Mouse (Mus musculus): ENCODE data around the gene Apobec4.
A peak's percentile ranks its signal among the peaks of the same experiment; 100 is the strongest.

The Apobec4 gene

DNA sequence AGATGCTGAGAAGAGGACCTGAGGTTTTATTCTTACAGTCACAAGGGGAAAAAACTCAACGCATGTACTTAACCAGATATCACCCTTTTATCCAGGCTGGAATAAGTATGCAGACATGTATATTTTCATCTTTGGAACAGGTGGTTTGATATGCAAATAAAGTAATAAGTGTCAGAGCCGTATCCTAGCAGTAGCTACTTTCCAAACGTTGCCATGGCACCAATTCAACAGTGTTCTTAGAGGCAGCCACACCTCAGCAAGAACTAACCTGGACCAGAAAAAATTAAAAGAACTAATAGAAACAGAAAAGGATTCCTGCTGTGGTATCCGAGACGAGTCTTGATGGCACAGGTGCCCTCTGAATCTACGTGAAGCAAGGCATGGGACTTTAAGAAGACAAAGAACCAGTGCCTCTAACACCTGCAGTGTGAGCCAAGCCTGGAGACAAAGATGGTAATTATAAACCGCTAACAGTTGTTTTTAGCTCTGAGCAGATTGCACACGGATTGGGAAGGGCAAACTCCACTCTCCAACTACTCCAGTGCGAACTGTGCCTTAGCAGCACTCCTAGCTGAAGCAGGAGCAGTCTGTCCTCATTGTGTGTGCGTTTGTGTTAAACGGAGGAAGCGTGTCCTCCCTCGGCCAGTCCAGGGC, at the start of gene Apobec4:
Gene Apobec4 (plus strand): TSS at position 240 of the 654 bp plus-strand sequence.
- no peak for DNase-seq (ENCODE audit: low spot score in 2 of 2)

DNA sequence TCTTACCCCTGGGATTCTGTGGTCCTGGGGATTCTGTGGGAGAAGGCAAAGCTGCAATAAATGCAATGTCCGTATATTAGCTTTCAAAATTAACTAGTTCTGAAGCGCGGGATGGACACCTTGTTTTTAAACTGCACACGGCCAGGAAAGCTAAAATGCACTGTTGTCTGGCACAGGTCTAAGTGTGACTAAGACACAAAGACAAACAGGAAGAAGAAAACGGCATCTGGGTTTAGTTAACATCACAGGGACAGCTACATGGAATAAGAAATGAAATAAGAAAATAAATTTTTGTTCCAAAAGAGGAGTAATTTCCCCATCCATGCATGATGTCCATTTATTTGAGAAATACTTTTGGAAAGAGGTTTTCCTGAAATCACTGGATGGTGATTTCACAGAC, 49.3 kb upstream of the Apobec4 start:
- no peak for DNase-seq (ENCODE audit: low spot score in 2 of 2)

DNA sequence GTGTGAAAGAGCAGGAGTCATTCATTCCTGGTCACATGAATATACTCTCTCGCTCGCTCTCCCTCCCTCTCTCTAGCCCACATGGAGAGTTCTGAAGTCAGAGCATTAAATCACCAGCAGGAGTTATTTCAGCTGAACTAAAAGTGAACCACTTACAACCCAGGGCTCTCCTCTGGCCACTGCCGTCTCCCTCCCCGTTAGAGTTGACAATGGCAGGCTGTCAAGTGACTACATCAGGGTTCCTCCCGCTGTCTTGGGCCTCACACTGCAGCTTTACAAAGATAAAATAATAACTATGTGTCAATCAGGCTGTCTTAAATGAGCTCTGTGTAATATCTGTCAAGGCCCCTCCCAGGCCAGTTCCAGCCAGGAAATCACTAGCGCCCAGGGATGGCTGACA, 47.4 kb upstream of the Apobec4 start:
- DNase-seq (ENCODE audit: low spot score in 2 of 2), result no peak

GRCm38 (mm10) chr1:152703941-152704340, 46.4 kb upstream of the Apobec4 start:
- no peak for DNase-seq (ENCODE audit: low spot score in 2 of 2)

- no peak for DNase-seq (ENCODE audit: low spot score in 2 of 2)
These were observed 42.8 kb upstream of the Apobec4 start for GRCm38 (mm10) chr1:152707560-152707959.

- DNase-seq (ENCODE audit: low spot score in 2 of 2), result no peak
These were observed 39.3 kb upstream of the Apobec4 start for GRCm38 (mm10) chr1:152711037-152711436.

DNA sequence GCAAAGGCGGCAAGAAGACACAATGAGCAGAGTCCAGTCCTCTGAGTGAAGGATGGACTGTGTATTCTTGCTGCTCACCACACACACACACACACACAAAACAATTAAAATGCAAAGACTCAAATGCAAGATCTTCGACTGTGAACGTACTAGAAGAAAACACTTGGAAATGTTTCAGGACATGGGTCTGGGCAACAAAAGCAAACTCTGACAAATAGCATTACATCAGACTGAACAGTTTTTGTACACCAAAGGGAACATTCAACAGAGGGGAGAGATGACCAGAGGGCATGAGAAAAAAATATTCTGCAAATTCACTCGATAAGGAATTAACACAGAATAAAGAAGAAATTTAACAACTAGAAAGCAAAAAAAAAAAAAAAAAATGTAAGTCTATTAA, 36.4 kb upstream of the Apobec4 start:
- no peak for DNase-seq (ENCODE audit: low spot score in 2 of 2)

DNA sequence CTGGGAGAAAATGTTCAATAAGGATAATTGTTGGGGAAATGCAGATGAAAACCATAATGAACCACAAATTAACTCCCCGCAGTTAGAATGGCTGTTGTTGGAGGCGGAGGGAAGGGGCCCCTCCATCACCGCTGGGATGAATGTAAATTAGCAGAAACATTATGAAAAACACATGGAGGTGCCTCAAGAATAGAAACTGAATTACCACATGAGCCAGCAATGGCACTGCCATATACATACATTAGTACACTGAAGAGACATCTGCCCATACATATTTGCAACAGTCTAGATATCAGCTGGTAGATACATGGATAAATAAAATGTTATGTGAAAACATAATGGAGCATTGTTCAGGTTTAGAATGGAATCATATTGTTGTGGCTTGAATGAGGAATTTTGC, 35.9 kb upstream of the Apobec4 start:
- DNase-seq (ENCODE audit: low spot score in 2 of 2), result no peak

DNA sequence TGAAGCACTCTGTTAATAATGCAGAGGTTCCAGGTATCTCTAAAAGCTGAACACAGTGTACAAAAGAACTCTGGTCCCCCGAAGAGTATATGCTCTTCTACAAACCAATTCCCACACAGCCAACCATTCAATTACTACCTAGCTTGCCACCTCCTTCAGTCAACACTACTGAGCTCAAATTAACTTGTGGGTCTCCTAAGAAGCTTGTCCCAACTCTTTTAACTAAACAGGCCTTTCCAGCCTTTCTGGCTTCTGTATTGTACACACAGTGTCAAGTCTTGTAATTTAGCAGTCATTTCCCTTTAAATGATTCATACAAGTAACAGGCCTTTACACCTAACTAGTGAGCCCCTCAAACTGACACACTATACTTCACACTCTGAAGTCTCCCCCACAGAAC, 33.0 kb upstream of the Apobec4 start:
- no peak for DNase-seq (ENCODE audit: low spot score in 2 of 2)

- DNase-seq (ENCODE audit: low spot score in 2 of 2), result no peak
These were observed 32.2 kb upstream of the Apobec4 start for GRCm38 (mm10) chr1:152718200-152718599.

DNA sequence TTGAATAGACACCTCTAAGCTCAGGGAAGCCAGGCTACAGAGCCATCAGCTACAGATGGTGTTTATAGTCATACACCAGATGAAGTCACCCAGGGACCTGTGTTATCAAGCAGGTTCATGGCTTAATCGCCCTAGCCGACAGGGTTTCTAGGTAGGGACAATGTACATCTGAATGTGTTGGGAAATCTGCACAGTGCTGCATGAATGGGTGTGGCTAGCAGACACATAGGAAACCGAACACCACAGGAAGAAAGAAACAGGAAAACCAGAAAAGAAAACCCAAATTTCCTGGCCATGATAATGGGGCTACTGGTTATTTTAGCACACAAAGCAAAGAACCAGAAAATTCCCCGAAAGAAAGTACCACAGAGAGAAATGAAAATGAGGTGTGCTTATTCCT, 29.4 kb upstream of the Apobec4 start:
- no peak for DNase-seq (ENCODE audit: low spot score in 2 of 2)

DNA sequence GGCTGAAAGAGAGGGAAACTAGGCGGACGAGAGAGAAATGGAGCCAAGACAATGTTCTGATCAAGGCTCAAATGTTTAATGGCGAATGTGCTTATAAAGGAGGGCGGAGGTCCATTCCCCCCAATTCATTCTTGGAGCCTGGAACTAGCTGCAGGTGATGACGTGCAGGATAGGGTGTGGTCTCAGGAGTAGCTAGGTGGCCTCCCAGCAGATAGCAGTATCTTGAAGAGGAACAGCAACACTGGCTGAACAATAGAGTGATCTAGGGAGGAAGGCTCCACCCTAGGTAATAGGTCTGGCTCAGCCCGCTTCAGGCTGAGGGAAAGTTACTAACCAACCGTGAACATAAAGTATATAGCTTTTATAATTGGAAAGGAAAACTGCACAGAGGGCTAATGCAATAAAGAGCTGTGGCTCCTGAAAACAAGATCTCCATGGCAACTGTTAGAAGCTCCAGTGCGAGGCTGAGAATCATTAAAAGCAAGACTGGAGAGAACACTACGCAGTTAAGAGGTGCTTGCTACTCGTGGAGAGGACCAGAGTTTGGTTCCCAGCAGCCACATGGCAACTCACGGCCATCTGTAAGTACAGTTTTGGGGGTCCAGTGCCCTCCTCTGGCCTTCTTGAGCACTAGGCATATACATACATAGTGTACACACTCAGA, 28.7 kb upstream of the Apobec4 start:
- DNase-seq (ENCODE audit: low spot score in 2 of 2), result no peak

DNA sequence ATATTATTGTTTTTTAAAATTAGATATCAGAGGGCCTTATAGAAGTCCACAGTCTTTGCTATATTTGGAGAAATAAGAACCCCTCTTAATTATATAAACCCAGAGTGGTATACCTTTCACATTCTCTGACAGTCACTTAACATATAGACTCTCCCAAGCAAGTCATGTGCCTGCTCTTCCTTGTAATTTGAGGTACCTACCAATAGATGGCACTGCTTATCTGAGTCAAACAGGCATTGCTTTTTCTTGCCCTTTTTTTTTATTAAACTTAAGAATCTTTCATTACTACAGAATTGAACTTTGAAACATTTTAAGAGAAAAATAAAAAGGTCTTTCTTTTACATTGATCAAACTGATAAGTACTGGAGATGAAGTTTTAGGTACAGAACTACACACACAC, 26.1 kb upstream of the Apobec4 start:
- no peak for DNase-seq (ENCODE audit: low spot score in 2 of 2)

DNA sequence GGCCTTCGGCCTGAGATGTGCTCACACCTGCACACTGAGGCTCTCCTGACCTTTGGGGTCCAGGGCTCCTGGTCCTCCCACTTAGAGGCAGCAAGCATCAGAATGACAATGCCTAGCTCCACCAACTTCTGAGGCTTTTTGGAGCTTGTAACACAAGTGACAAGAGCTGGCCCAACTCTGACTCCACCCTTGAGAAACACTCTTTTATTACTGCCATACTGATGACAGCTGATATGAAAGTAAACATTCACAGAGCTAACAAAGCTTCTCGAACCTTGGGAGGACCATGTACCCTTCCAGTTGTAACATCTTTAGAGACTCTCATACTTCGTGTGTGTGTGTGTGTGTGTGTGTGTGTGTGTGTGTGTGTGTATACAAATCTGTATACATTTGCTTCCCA, 24.3 kb upstream of the Apobec4 start:
- no peak for DNase-seq (ENCODE audit: low spot score in 2 of 2)

DNA sequence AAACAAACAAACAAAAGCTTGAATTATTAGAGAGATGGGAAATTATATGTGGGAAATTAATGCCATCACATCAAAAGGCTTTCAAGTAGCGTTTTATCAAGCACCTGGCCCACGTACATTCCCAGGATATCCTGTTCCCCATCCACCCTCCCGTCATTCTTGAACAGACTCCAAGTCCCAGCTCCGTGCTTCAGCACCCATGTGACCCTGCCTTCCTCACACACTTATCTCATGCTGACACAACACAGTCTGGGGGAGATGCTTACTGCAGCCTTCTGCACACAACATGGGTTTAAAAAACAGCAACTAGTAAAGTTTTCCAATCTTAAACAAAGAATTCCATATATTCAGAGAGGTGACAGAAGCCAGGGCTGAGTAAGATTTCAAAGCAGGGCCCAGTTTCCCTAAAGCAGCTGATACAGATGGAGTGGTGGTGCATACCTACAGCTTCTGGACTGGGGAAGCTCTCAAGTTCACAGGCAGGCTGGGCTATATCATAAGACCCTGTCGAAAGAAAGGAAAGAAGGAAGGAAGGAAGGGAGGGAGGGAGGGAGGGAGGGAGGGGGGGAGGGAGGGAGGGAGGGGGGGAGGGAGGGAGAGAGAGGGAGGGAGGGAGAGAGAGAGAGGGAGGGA, 22.6 kb upstream of the Apobec4 start:
- DNase-seq (ENCODE audit: low spot score in 2 of 2), result no peak

DNA sequence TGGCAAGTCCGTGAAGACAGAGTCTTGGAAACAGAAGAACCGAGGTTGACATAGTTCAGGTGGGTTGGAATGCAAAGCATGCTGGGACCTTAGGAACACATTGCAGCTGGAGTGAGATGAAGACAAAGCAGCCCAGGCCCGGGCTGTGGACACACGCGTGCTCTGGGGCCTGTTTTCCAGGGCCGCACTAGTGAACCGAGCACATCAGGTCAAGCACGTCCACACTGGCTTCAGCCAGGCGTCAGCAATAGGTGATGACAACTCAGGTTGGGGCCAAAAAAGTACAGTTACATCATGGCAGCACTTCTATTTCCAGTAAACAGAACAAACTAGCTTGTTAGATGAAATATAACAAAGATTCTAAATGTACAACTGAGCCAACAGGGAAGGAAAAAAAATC, 11.6 kb upstream of the Apobec4 start:
- no peak for DNase-seq (ENCODE audit: low spot score in 2 of 2)

GRCm38 (mm10) chr1:152739374-152739773, 11.0 kb upstream of the Apobec4 start:
- DNase-seq (ENCODE audit: low spot score in 2 of 2), result no peak

DNA sequence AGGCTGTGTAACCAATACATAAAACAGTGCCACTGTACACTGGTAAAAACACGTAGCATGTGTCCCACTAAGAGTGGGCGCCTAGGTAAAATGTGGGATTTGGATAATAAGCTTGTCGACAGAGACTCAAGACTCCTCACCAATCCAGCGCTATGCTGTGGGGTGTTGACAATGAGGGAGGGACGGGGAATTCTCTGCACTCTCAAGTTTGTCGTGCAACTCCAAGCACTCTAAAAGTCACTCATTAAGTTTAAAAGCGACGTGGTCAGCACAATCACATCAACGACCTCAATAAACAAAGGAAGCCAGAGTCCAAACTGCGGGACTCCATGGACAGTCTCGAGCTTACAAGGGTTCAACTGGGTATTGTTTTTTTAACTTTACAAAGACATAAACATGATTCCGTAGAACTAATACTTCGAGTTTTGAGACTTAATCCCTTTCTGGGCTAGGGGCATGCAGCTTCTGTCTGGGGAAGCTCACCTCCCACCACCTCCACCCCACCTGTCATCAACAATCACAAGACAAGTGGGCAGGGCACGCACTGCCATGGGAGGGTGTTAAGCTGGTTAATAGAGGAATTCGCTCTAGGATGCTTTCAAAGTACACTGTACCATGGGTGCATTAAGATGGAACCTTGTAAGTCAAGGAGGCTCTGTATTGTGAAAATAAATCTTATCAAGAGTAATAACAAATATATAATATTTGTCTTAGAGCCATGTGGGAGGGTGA, 7.1 kb upstream of the Apobec4 start:
- no peak for DNase-seq (ENCODE audit: low spot score in 2 of 2)

- DNase-seq (ENCODE audit: low spot score in 2 of 2), result peak; percentile 39 to 80
These were observed 3.9 kb upstream of the Apobec4 start for GRCm38 (mm10) chr1:152746426-152746825.

DNA sequence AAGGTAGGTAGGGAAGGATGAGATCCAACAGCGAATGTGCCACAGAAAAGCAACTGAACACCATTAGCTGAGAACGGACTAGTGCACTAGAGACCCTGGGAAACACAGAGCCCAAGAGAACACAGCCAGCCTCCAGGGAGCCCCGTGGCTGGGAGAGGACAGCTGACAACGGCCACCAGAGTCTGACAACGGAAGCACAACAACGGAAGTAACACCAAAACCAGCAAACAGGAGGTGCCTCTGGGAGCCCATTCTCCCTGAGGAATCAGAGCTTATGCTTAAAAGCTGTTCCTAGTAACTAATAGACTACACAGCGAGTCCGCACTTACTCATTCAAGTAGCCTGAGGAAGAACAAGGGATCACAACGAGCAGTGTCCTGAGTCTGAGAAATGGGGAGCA, 1.1 kb upstream of the Apobec4 start:
- peak in 1 of 2 experiments; percentile 22 for DNase-seq (ENCODE audit: low spot score in 2 of 2)

- DNase-seq (ENCODE audit: low spot score in 2 of 2), result no peak
These were observed 11.4 kb downstream of the Apobec4 start for GRCm38 (mm10) chr1:152761791-152762190.

- DNase-seq (ENCODE audit: low spot score in 2 of 2), result peak; percentile 90 to 96
These were observed 15.9 kb downstream of the Apobec4 start, which contains the start of the genes Rgl1 and Arpc5 for GRCm38 (mm10) chr1:152766032-152766772. Gene Rgl1 (minus strand): TSS chr1:152766351. Gene Arpc5 (plus strand): TSS chr1:152766542.

All from spleen, postnatal 10 days (tissue).